Mouse (Mus musculus) liver, embryonic 12.5 days (tissue): ENCODE measurements around the gene Sumo3. TPM values are rescaled to one million over a fixed set of nuclear protein-coding genes. Genes with fewer than 3 reads are reported as not detected.

Source experiments
- ATAC-seq: fragments of 200-750 bp; cut with Nextera tagmentation; 2 replicates; pipeline ENCODE4 v1.8.0; 2017; ENCODE audit warnings: moderate number of reproducible peaks, mild to moderate bottlenecking, moderate library complexity
- H3K27ac ChIP-seq: fragments of 300-500 bp; sonication (generic); 2 replicates; pipeline ENCODE4 v1.5.1; 2016; ENCODE audit warnings: mild to moderate bottlenecking
- H3K27me3 ChIP-seq: fragments of 300-500 bp; sonication (generic); replicated peaks from 2 replicates; pipeline ENCODE4 v1.6.1; 2016; ENCODE audit warnings: mild to moderate bottlenecking, moderate library complexity
- H3K36me3 ChIP-seq: fragments of 300-500 bp; sonication (generic); 2 replicates; pipeline ENCODE4 v1.6.1; 2016; ENCODE audit warnings: mild to moderate bottlenecking, moderate library complexity
- H3K4me1 ChIP-seq: fragments of 300-500 bp; sonication (generic); 2 replicates; pipeline ENCODE4 v1.6.1; 2016
- H3K4me2 ChIP-seq: fragments of 300-500 bp; sonication (generic); 2 replicates; pipeline ENCODE4 v1.6.1; 2016; ENCODE audit warnings: mild to moderate bottlenecking, moderate library complexity
- H3K4me3 ChIP-seq: fragments of 300-500 bp; sonication (generic); 2 replicates; pipeline ENCODE4 v1.5.1; 2016; ENCODE audit warnings: mild to moderate bottlenecking, moderate library complexity
- H3K9ac ChIP-seq: fragments of 300-500 bp; sonication (generic); 2 replicates; pipeline ENCODE4 v1.6.1; 2016; ENCODE audit warnings: mild to moderate bottlenecking, moderate library complexity
- H3K9me3 ChIP-seq: fragments of 300-500 bp; sonication (generic); replicated peaks from 2 replicates; pipeline ENCODE4 v1.6.1; 2016; ENCODE audit warnings: mild to moderate bottlenecking, moderate library complexity
- WGBS: fragments of 180-500 bp; shearing (Covaris S2); methylation state at CpG from one replicate; pipeline ENCODE4 v1.1.7; 2016; ENCODE audit not compliant: insufficient replicate concordance; 5-methylcytosine and 5-hydroxymethylcytosine counted together
- polyA plus RNA-seq: library from polyadenylated mRNA; unstranded; fragments of >200 nt; fragmentation: Nextera tagmentation; extraction: Ambion mirVana; gene quantifications from 2 replicates; pipeline ENCODE4 v1.2.1, GENCODE M21; 2016

Gene Sumo3
- 138 and 146 TPM in 2 replicates for polyA plus RNA-seq

GRCm38 (mm10) chr10:77605908-77606826 lies at the start of gene Sumo3, which contains the start of gene Gm49325:
TSS of gene Sumo3 (plus strand) at chr10:77606097.
TSS of gene Gm49325 (plus strand) at chr10:77606197.
- Histone ChIP-seq H3K4me3 (peak within 1 kb of the TSS; percentile 76), H3K4me1 (peaks cover 43% of the 10 kb centered on the region), H3K27me3 (no peaks in the 10 kb centered on the region), H3K4me2 (peak within 1 kb of the TSS; percentile 95), H3K36me3 (peaks cover 36% of the 10 kb centered on the region), H3K27ac (peak within 1 kb of the TSS; percentile 98), H3K9ac (peak within 1 kb of the TSS; percentile 87), H3K9me3 (peaks cover 5% of the 10 kb centered on the region; the same call in 1 of the 2 replicates)
- WGBS, result 1% methylated on average over 89 of the region's 119 CpGs
- peak; percentile 86 for ATAC-seq

DNA sequence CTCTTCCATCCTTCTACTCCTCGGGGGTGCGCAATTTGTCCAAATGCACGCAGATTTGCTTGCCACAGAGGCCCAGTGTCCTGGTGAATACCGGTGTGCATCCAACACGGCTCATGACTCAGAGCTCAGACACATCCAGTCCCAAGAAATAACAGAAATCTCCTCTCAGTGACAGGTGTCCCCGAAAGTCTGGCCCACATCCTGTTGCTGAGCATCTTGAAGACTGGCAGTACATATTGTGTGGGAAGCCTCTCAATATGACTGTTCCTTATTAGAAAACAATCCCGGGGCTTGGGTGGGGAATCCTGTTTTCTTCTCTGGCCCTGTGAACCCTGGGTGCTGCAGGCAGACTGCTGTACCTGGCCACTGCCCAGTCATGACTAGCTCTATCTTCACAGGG lies 49.3 kb upstream of the Sumo3 start:
- 76% methylated on average over 7 of the region's 7 CpGs for WGBS
- peaks cover 14% of the 10 kb centered on the region for H3K4me1 ChIP-seq
- H3K9me3 ChIP-seq, result no peaks in the 10 kb centered on the region
- no peak overlapping the region for H3K27ac ChIP-seq
- H3K27me3 ChIP-seq, result no peaks in the 10 kb centered on the region
- no peak overlapping the region for H3K4me3 ChIP-seq
- H3K36me3 ChIP-seq, result no peaks in the 10 kb centered on the region
- ATAC-seq, result no peak
- H3K4me2 ChIP-seq, result no peak overlapping the region
- H3K9ac ChIP-seq, result no peak overlapping the region

DNA sequence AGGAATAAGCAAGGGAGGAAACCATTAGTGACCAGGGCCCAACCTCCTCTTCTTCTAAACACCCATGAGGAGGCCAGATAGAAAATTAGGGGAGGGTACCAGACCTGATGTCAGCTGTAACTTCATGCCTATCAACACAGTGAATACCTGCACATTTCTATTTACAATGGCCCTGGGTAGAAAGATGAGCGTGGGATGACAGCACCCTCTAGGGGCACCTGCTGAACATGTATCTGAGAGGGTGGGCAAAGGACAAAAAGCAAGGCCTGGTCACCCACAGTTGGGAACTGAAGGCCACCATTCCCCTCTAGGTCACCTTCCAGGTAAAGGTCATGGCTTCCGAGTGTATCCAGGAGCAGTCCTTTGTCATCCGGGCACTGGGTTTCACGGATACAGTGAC lies 48.3 kb upstream of the Sumo3 start:
- Histone ChIP-seq H3K4me1 (peaks cover 18% of the 10 kb centered on the region), H3K4me3 (no peak overlapping the region), H3K9ac (no peak overlapping the region), H3K36me3 (no peaks in the 10 kb centered on the region), H3K27me3 (no peaks in the 10 kb centered on the region), H3K9me3 (no peaks in the 10 kb centered on the region), H3K4me2 (no peak overlapping the region), H3K27ac (no peak overlapping the region)
- ATAC-seq, result no peak
- 81% methylated on average over 4 of the region's 4 CpGs for WGBS

DNA sequence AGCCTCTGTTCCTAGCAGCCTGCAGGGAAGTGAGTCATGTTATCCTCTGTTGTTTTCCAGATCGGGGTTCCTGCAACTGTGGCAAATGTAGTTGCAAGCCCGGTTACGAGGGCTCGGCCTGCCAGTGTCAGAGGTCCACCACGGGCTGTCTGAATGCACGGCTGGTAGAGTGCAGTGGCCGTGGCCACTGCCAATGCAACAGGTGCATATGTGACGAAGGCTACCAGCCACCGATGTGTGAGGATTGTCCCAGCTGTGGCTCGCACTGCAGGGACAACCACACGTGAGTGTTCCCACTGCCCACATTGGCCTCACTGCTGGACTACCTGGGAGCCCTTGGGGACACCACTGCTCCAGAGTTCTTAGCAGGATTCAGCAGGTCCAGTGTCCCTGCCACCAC lies 45.8 kb upstream of the Sumo3 start:
- peaks cover 18% of the 10 kb centered on the region for H3K4me1 ChIP-seq
- H3K9me3 ChIP-seq, result no peaks in the 10 kb centered on the region
- H3K27ac ChIP-seq, result no peak overlapping the region
- H3K27me3 ChIP-seq, result no peaks in the 10 kb centered on the region
- 79% methylated on average over 11 of the region's 11 CpGs for WGBS
- ATAC-seq, result no peak
- H3K36me3 ChIP-seq, result no peaks in the 10 kb centered on the region
- no peak overlapping the region for H3K9ac ChIP-seq
- H3K4me3 ChIP-seq, result no peak overlapping the region
- H3K4me2 ChIP-seq, result no peak overlapping the region

DNA sequence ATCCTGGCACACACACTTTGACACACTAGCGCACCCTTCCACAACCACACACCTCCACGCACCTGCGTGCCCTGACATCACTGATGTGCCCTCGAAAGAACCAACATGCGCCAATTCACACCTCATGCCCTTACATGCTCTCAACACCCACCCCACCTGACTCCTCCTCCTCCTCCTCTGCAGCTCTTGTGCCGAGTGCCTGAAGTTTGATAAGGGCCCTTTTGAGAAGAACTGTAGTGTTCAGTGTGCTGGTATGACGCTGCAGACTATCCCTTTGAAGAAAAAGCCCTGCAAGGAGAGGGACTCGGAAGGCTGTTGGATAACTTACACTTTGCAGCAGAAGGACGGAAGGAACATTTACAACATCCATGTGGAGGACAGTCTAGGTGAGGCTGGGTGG lies 45.1 kb upstream of the Sumo3 start:
- peak; percentile 55 for ATAC-seq
- H3K9ac ChIP-seq, result no peak overlapping the region
- no peak overlapping the region for H3K4me2 ChIP-seq
- 64% methylated on average over 9 of the region's 9 CpGs for WGBS
- H3K27me3 ChIP-seq, result no peaks in the 10 kb centered on the region
- H3K9me3 ChIP-seq, result no peaks in the 10 kb centered on the region
- 0 out of 2 replicates have a peak overlapping the region, but pooled peaks have one; percentile 12 for H3K27ac ChIP-seq
- no peaks in the 10 kb centered on the region for H3K36me3 ChIP-seq
- no peak overlapping the region for H3K4me3 ChIP-seq
- peaks cover 18% of the 10 kb centered on the region for H3K4me1 ChIP-seq

DNA sequence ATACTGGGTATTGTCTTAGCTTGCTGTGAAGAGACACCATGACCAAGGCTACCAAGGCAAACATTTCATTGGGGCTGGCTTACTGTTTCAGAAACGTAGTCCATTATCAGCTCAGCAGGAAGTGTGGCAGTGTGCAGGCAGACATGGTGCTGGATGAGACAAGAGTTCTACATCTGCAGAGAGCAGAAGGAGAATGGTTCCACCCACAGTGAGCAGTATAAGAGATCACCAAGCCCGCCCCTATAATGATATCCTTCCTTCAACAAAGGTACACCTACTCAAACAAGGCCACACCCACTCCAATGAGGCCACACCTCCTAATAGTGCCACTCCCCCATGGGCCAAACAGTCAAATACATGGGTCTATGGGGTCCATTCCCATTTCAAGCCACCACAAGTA lies 44.4 kb upstream of the Sumo3 start:
- 42% methylated on average over 2 of the region's 2 CpGs for WGBS
- Histone ChIP-seq H3K4me2 (no peak overlapping the region), H3K36me3 (no peaks in the 10 kb centered on the region), H3K4me3 (no peak overlapping the region), H3K4me1 (peaks cover 18% of the 10 kb centered on the region), H3K27ac (0 out of 2 replicates have a peak overlapping the region, but pooled peaks have one; percentile 12), H3K27me3 (no peaks in the 10 kb centered on the region), H3K9ac (no peak overlapping the region), H3K9me3 (no peaks in the 10 kb centered on the region)
- ATAC-seq, result peak; percentile 64

- WGBS, result 57% methylated on average over 8 of the region's 8 CpGs
- H3K9me3 ChIP-seq, result no peaks in the 10 kb centered on the region
- H3K9ac ChIP-seq, result no peak overlapping the region
- H3K4me1 ChIP-seq, result peaks cover 35% of the 10 kb centered on the region
- H3K4me3 ChIP-seq, result no peak overlapping the region
- H3K36me3 ChIP-seq, result no peaks in the 10 kb centered on the region
- no peaks in the 10 kb centered on the region for H3K27me3 ChIP-seq
- no peak overlapping the region for H3K27ac ChIP-seq
- no peak overlapping the region for H3K4me2 ChIP-seq
- ATAC-seq, result no peak
These were observed 40.9 kb upstream of the Sumo3 start for GRCm38 (mm10) chr10:77565005-77565404.

GRCm38 (mm10) chr10:77566651-77567050 lies 39.2 kb upstream of the Sumo3 start:
- peaks cover 21% of the 10 kb centered on the region for H3K4me1 ChIP-seq
- H3K27ac ChIP-seq, result no peak overlapping the region
- WGBS, result 26% methylated on average over 8 of the region's 8 CpGs
- no peak overlapping the region for H3K4me2 ChIP-seq
- no peak overlapping the region for H3K9ac ChIP-seq
- no peak overlapping the region for H3K4me3 ChIP-seq
- no peaks in the 10 kb centered on the region for H3K9me3 ChIP-seq
- peak; percentile 29; the same call in 1 of the 2 replicates for ATAC-seq
- no peaks in the 10 kb centered on the region for H3K27me3 ChIP-seq
- no peaks in the 10 kb centered on the region for H3K36me3 ChIP-seq

DNA sequence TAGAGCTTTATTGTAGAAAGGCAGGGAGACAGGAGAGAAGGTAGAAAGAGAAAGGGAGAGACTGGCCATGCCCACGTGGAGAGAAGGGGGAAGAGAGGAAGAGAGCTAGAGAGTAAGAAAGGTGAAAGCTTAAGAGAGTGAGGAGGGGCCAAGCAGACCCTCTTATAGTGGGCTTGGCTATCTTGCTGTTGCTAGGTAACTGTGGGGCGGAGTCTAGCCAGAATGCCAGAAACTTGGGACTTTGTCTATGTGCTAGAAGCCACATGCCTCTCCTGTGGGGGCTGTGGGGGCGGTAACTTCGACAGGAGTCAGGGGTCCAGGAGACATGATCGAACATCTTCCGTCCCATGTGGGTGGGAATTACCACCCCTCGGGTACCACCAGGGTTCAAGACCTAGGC lies 36.4 kb upstream of the Sumo3 start:
- H3K4me2 ChIP-seq, result no peak overlapping the region
- no peak overlapping the region for H3K4me3 ChIP-seq
- H3K27ac ChIP-seq, result no peak overlapping the region
- ATAC-seq, result no peak
- H3K4me1 ChIP-seq, result peaks cover 20% of the 10 kb centered on the region
- H3K9me3 ChIP-seq, result no peaks in the 10 kb centered on the region
- no peaks in the 10 kb centered on the region for H3K36me3 ChIP-seq
- peaks cover 7% of the 10 kb centered on the region; the same call in 1 of the 2 replicates for H3K27me3 ChIP-seq
- H3K9ac ChIP-seq, result no peak overlapping the region
- 40% methylated on average over 7 of the region's 7 CpGs for WGBS

DNA sequence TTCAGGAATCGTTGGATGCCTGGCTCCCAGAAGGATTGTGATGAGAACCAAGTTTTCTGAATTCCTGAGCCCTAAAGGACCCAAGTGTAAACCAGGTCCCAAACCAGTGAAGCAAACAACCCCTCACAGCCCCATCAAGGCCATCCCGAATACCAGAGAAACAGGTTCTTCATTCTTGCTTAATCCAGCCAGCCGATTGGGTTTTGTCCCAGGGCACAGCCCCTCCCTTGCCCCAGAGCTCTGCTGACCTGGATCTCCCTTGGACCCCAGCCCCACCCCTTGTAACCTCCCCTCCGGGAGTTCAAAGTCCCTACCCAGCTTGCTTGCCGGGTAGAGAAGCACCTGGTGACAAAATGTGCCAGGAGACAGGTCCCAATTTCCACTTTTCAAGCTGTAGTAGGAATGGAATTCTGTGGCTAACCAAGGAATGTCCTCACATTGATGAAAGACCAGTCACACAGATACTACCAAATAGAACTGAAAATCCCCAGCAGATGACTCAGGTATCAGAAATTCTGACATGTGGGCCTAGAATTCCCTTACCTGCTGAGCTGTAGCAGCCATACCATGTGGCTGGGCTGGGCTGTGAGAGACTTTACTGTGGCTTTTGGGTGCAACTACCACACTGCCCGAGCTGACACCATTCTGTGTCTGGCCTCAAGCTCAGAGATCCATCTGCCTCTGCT lies 35.8 kb upstream of the Sumo3 start:
- Histone ChIP-seq H3K36me3 (no peaks in the 10 kb centered on the region), H3K27me3 (peaks cover 7% of the 10 kb centered on the region; the same call in 1 of the 2 replicates), H3K4me2 (no peak overlapping the region), H3K9me3 (no peaks in the 10 kb centered on the region), H3K27ac (no peak overlapping the region), H3K4me3 (no peak overlapping the region), H3K9ac (no peak overlapping the region), H3K4me1 (peaks cover 20% of the 10 kb centered on the region)
- 44% methylated on average over 6 of the region's 6 CpGs for WGBS
- no peak for ATAC-seq

DNA sequence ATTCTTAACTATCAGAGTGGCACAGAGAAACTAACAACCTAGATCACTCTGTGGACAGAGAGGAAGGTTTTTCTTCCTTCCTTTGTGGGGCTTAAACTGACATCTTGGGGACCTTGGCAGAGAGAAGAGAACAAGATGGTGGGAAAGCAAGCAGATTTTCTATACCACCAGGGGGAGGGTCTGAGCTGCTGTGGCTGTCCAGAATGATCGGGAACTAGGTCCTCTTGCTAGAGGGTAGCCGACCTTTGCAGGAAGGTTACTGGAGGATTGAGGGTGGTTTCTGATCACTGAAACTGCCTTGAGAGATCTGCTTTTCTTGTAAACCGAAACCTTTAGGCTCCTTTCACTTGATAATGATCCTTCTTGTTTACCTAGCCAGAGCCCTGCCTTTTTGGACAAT lies 33.7 kb upstream of the Sumo3 start:
- no peak for ATAC-seq
- no peak overlapping the region for H3K9ac ChIP-seq
- peaks cover 7% of the 10 kb centered on the region; the same call in 1 of the 2 replicates for H3K27me3 ChIP-seq
- no peak overlapping the region for H3K27ac ChIP-seq
- WGBS, result 23% methylated on average over 3 of the region's 3 CpGs
- H3K9me3 ChIP-seq, result no peaks in the 10 kb centered on the region
- H3K36me3 ChIP-seq, result no peaks in the 10 kb centered on the region
- no peak overlapping the region for H3K4me3 ChIP-seq
- peaks cover 20% of the 10 kb centered on the region for H3K4me1 ChIP-seq
- no peak overlapping the region for H3K4me2 ChIP-seq

GRCm38 (mm10) chr10:77573162-77573561 lies 32.7 kb upstream of the Sumo3 start:
- Histone ChIP-seq H3K4me2 (no peak overlapping the region), H3K4me1 (peaks cover 16% of the 10 kb centered on the region), H3K9me3 (no peaks in the 10 kb centered on the region), H3K36me3 (no peaks in the 10 kb centered on the region), H3K27me3 (peaks cover 7% of the 10 kb centered on the region; the same call in 1 of the 2 replicates), H3K27ac (no peak overlapping the region), H3K4me3 (no peak overlapping the region), H3K9ac (no peak overlapping the region)
- 49% methylated on average over 1 of the region's 1 CpGs for WGBS
- no peak for ATAC-seq
